Mouse (Mus musculus) kidney, postnatal 0 days (tissue): Measurements from ENCODE around the gene Rhox12. TPM values are rescaled to one million over a fixed set of nuclear protein-coding genes. Genes with fewer than 3 reads are reported as not detected.

Experiments used
- ATAC-seq: fragments of 200-750 bp; cut with Nextera tagmentation; replicated peaks from 2 replicates; pipeline ENCODE4 v1.8.0; 2017; ENCODE audit warnings: low read depth, moderate number of reproducible peaks, moderate TSS enrichment, moderate library complexity; ENCODE audit not compliant: low FRiP score
- DNase-seq: peaks from one replicate; pipeline ENCODE4 v3.0.0-alpha.2; 2016; ENCODE audit warnings: low spot score
- H3K27ac ChIP-seq: fragments of 300-500 bp; sonication (generic); 2 replicates; pipeline ENCODE4 v1.5.1; 2014; ENCODE audit warnings: mild to moderate bottlenecking
- H3K27me3 ChIP-seq: fragments of 300-500 bp; sonication (generic); 2 replicates; pipeline ENCODE4 v1.6.1; 2014; ENCODE audit warnings: low read length, mixed read lengths; ENCODE audit not compliant: insufficient read depth
- H3K36me3 ChIP-seq: fragments of 300-500 bp; sonication (generic); 2 replicates; pipeline ENCODE4 v1.6.1; 2014; ENCODE audit warnings: low read length, mixed read lengths; ENCODE audit not compliant: insufficient read depth
- H3K4me1 ChIP-seq: fragments of 300-500 bp; sonication (generic); replicated peaks from 2 replicates; pipeline ENCODE4 v1.6.1; 2014; ENCODE audit warnings: antibody characterized with exemption, low read length, mixed read lengths; ENCODE audit not compliant: insufficient read depth
- H3K4me2 ChIP-seq: fragments of 300-500 bp; sonication (generic); 2 replicates; pipeline ENCODE4 v1.6.1; 2014; ENCODE audit warnings: mild to moderate bottlenecking, low read length, moderate library complexity, mixed read lengths
- H3K4me3 ChIP-seq: fragments of 300-500 bp; sonication (generic); replicated peaks from 2 replicates; pipeline ENCODE4 v1.5.1; 2014; ENCODE audit warnings: low read depth, low read length
- H3K9ac ChIP-seq: fragments of 300-500 bp; sonication (generic); 2 replicates; pipeline ENCODE4 v1.6.1; 2014; ENCODE audit warnings: low read depth, low read length
- H3K9me3 ChIP-seq: fragments of 300-500 bp; sonication (generic); replicated peaks from 2 replicates; pipeline ENCODE4 v1.6.1; 2016; ENCODE audit warnings: low read length, inconsistent platforms, mixed read lengths
- CTCF ChIP-seq: IDR thresholded peaks from 2 replicates; pipeline ENCODE4 v1.5.1; 2016; ENCODE audit warnings: antibody characterized with exemption, low read depth, mild to moderate bottlenecking, moderate library complexity
- WGBS: fragments of 180-500 bp; shearing (Covaris S2); extraction: QIAGEN DNeasy Blood & Tissue Kit; methylation state at CpG from one replicate; pipeline ENCODE4 v1.1.7; 2014; 5-methylcytosine and 5-hydroxymethylcytosine counted together
- polyA plus RNA-seq: library from polyadenylated mRNA; unstranded; fragments of >200 nt; fragmentation: Nextera tagmentation; extraction: Ambion mirVana; gene quantifications from 2 replicates; pipeline ENCODE4 v1.2.1, GENCODE M21; 2015

The Rhox12 gene
- polyA plus RNA-seq, result not detected in 2 replicates

GRCm38 (mm10) chrX:38110807-38111206 is at the start of gene Rhox12:
TSS of gene Rhox12 (minus strand) at chrX:38110907.
- H3K4me2 ChIP-seq, result no peak within 1 kb of the TSS
- WGBS, result 62% methylated on average over 4 of the region's 4 CpGs
- no peak for DNase-seq
- H3K27me3 ChIP-seq, result no peaks in the 10 kb centered on the region
- no peak within 1 kb of the TSS for H3K27ac ChIP-seq
- ATAC-seq, result no peak
- no peak within 1 kb of the TSS for H3K9ac ChIP-seq
- no peak for TF ChIP-seq CTCF
- H3K4me3 ChIP-seq, result no peak within 1 kb of the TSS
- no peaks in the 10 kb centered on the region for H3K4me1 ChIP-seq
- no peaks in the 10 kb centered on the region for H3K9me3 ChIP-seq
- no peaks in the 10 kb centered on the region for H3K36me3 ChIP-seq

- Histone ChIP-seq H3K4me1 (no peaks in the 10 kb centered on the region), H3K27me3 (no peaks in the 10 kb centered on the region), H3K9me3 (no peaks in the 10 kb centered on the region), H3K4me3 (no peak overlapping the region), H3K4me2 (no peak overlapping the region), H3K9ac (no peak overlapping the region), H3K36me3 (no peaks in the 10 kb centered on the region), H3K27ac (no peak overlapping the region)
- 73% methylated on average over 1 of the region's 1 CpGs for WGBS
- ATAC-seq (no peak), DNase-seq (peak; percentile 0)
- peak; percentile 57 for TF ChIP-seq CTCF
These were observed 48.4 kb upstream of the Rhox12 start for GRCm38 (mm10) chrX:38159097-38159496.

DNA sequence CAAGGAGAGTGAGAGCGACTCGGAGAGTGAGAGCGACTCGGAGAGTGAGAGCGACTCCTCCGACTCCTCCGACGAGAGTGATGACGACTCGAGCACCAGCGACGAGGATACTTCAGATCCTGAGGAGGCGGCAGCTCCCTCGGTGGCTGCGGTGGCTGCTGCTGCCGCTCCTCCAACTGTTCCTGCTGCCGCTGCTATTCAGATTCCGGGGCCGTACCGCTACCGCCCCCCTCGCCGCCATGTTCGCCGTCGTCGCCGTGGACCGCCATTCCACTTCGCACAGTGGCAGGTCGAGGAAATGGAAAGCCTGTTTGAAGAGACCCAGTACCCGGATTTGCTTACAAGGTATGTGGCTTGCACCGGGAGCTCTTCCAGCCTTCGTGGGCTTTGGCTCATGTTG is 10.8 kb upstream of the Rhox12 start:
- no peak for ATAC-seq
- DNase-seq, result no peak
- H3K27ac ChIP-seq, result no peak overlapping the region
- H3K4me1 ChIP-seq, result no peaks in the 10 kb centered on the region
- no peak for TF ChIP-seq CTCF
- no peak overlapping the region for H3K4me2 ChIP-seq
- H3K4me3 ChIP-seq, result no peak overlapping the region
- WGBS, result 93% methylated on average over 33 of the region's 34 CpGs
- H3K36me3 ChIP-seq, result no peaks in the 10 kb centered on the region
- no peaks in the 10 kb centered on the region for H3K27me3 ChIP-seq
- no peaks in the 10 kb centered on the region; the same call in 1 of the 2 replicates for H3K9me3 ChIP-seq
- no peak overlapping the region for H3K9ac ChIP-seq

DNA sequence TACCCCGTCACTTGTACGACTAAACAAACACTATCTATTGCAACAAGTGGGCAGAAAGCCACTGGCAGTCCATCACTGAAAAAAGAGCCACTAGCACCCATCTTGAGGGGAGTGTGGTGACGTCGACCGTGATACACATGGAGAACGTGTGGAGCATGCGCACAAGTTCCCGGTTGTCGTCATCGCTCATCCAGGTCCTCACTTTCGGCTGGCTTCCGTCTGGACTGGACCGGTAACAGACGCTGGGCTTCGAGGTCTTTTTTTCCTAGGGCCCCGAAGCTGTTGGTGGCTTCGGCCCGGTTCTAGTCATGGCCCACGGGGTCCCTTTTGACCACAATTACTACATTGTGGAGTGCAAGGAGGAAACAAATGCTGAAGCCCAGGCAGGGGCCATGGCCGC is 10.3 kb upstream of the Rhox12 start, which contains the start of gene Rhox13:
Rhox13 (plus strand) TSS at position 238 of the 400 bp plus-strand sequence.
- Histone ChIP-seq H3K27me3 (no peaks in the 10 kb centered on the region), H3K36me3 (no peaks in the 10 kb centered on the region), H3K9ac (no peak within 1 kb of the TSS), H3K27ac (no peak within 1 kb of the TSS), H3K4me3 (no peak within 1 kb of the TSS), H3K4me1 (no peaks in the 10 kb centered on the region), H3K4me2 (no peak within 1 kb of the TSS), H3K9me3 (no peaks in the 10 kb centered on the region; the same call in 1 of the 2 replicates)
- 95% methylated on average over 20 of the region's 20 CpGs for WGBS
- TF ChIP-seq CTCF, result no peak
- ATAC-seq (no peak), DNase-seq (no peak)

- H3K4me1 ChIP-seq, result no peaks in the 10 kb centered on the region
- no peaks in the 10 kb centered on the region for H3K36me3 ChIP-seq
- no peaks in the 10 kb centered on the region for H3K9me3 ChIP-seq
- no peak within 1 kb of the TSS for H3K27ac ChIP-seq
- H3K9ac ChIP-seq, result no peak within 1 kb of the TSS
- H3K27me3 ChIP-seq, result no peaks in the 10 kb centered on the region
- no peak for DNase-seq
- H3K4me3 ChIP-seq, result no peak within 1 kb of the TSS
- no peak for TF ChIP-seq CTCF
- WGBS, result 88% methylated on average over 9 of the region's 9 CpGs
- ATAC-seq, result no peak
- no peak within 1 kb of the TSS for H3K4me2 ChIP-seq
These were observed 25.7 kb downstream of the Rhox12 start, which contains the start of gene Rhox11 for GRCm38 (mm10) chrX:38085041-38085440. TSS of gene Rhox11 (minus strand) at chrX:38085141.

DNA sequence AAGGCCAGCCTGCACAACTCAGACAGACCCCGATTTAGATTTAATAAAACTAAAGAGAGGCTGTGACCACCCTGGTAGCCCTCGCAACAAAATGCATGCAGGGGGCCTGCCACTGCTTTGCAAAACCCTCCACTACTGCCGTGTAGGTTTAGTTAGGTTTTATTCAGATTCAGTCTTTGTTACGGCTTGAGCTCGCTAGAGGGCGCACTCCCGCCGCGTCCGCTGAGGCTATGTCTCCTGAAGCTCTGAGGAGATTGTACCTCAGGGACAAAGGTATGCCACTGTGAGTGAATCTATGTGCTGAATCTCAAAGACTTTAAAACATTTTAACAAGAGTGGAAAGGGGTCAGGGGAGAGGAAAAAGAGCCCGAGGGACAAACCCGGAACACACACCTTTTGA is 26.5 kb downstream of the Rhox12 start:
- no peak overlapping the region for H3K9ac ChIP-seq
- no peak overlapping the region for H3K4me2 ChIP-seq
- no peak overlapping the region for H3K27ac ChIP-seq
- H3K9me3 ChIP-seq, result no peaks in the 10 kb centered on the region
- no peaks in the 10 kb centered on the region for H3K27me3 ChIP-seq
- TF ChIP-seq CTCF, result peak; percentile 74
- WGBS, result 23% methylated on average over 12 of the region's 12 CpGs
- ATAC-seq (no peak), DNase-seq (peak; percentile 48)
- H3K4me3 ChIP-seq, result no peak overlapping the region
- no peaks in the 10 kb centered on the region for H3K4me1 ChIP-seq
- H3K36me3 ChIP-seq, result no peaks in the 10 kb centered on the region

GRCm38 (mm10) chrX:38066175-38066574 is 44.5 kb downstream of the Rhox12 start, which contains the start of gene Rhox10:
TSS of gene Rhox10 (plus strand) at chrX:38066475.
- Histone ChIP-seq H3K9ac (no peak within 1 kb of the TSS), H3K36me3 (no peaks in the 10 kb centered on the region), H3K27me3 (no peaks in the 10 kb centered on the region), H3K27ac (no peak within 1 kb of the TSS), H3K4me1 (no peaks in the 10 kb centered on the region), H3K4me3 (no peak within 1 kb of the TSS), H3K4me2 (no peak within 1 kb of the TSS), H3K9me3 (no peaks in the 10 kb centered on the region)
- ATAC-seq, result no peak
- no peak for DNase-seq
- WGBS, result 87% methylated on average over 11 of the region's 11 CpGs
- no peak for TF ChIP-seq CTCF
